Mouse (Mus musculus): ENCODE measurements around the gene Thsd4. TPM values are rescaled to one million over a fixed set of nuclear protein-coding genes. Genes with fewer than 3 reads are reported as not detected.

The Thsd4 gene
- polyA plus RNA-seq, 1 experiment, result 1.9 TPM

- H3K9me3 ChIP-seq (replicated peaks; ENCODE audit: control insufficient read depth, insufficient read depth, low read length, poor library complexity, severe bottlenecking), result no peaks in the 10 kb centered on the region
- TF ChIP-seq POLR2A (IDR thresholded peaks at IDR 0.05; ENCODE audit: insufficient read depth, low read length) (no peak), EP300 (IDR thresholded peaks at IDR 0.05; ENCODE audit: insufficient read depth, low read depth, low read length) (no peak), CTCF (IDR thresholded peaks at IDR 0.05; ENCODE audit: low read depth, low read length) (no peak)
- no peaks in the 10 kb centered on the region for H3K4me1 ChIP-seq (ENCODE audit: control insufficient read depth, insufficient read depth, low read length)
- no peaks in the 10 kb centered on the region for H3K36me3 ChIP-seq (ENCODE audit: control insufficient read depth, insufficient read depth, low read length, poor library complexity, severe bottlenecking)
- no peak overlapping the region for H3K4me3 ChIP-seq (ENCODE audit: low read depth, low read length)
- H3K27ac ChIP-seq (ENCODE audit: insufficient read depth, low read length), result no peak overlapping the region
- no peak overlapping the region for H3K9ac ChIP-seq (ENCODE audit: low read depth, poor library complexity, severe bottlenecking)
- H3K27me3 ChIP-seq (ENCODE audit: control insufficient read depth, insufficient read depth, low read length, poor library complexity, severe bottlenecking), result no peaks in the 10 kb centered on the region
These were observed 121.8 kb downstream of the Thsd4 start for GRCm38 (mm10) chr9:60400001-60400400.

- Histone ChIP-seq H3K4me3 (ENCODE audit: low read depth, low read length) (no peak overlapping the region), H3K27me3 (ENCODE audit: control insufficient read depth, insufficient read depth, low read length, poor library complexity, severe bottlenecking) (no peaks in the 10 kb centered on the region), H3K27ac (ENCODE audit: insufficient read depth, low read length) (no peak overlapping the region), H3K9me3 (replicated peaks; ENCODE audit: control insufficient read depth, insufficient read depth, low read length, poor library complexity, severe bottlenecking) (no peaks in the 10 kb centered on the region), H3K4me1 (ENCODE audit: control insufficient read depth, insufficient read depth, low read length) (no peaks in the 10 kb centered on the region), H3K36me3 (ENCODE audit: control insufficient read depth, insufficient read depth, low read length, poor library complexity, severe bottlenecking) (no peaks in the 10 kb centered on the region), H3K9ac (ENCODE audit: low read depth, poor library complexity, severe bottlenecking) (no peak overlapping the region)
- TF ChIP-seq EP300 (IDR thresholded peaks at IDR 0.05; ENCODE audit: insufficient read depth, low read depth, low read length) (no peak), POLR2A (IDR thresholded peaks at IDR 0.05; ENCODE audit: insufficient read depth, low read length) (no peak), CTCF (IDR thresholded peaks at IDR 0.05; ENCODE audit: low read depth, low read length) (no peak)
These were observed 123.8 kb downstream of the Thsd4 start for GRCm38 (mm10) chr9:60398073-60398472.

- H3K9ac ChIP-seq (ENCODE audit: low read depth, poor library complexity, severe bottlenecking), result no peak overlapping the region
- no peak overlapping the region for H3K27ac ChIP-seq (ENCODE audit: insufficient read depth, low read length)
- H3K4me3 ChIP-seq (ENCODE audit: low read depth, low read length), result no peak overlapping the region
- no peaks in the 10 kb centered on the region for H3K27me3 ChIP-seq (ENCODE audit: control insufficient read depth, insufficient read depth, low read length, poor library complexity, severe bottlenecking)
- no peak for TF ChIP-seq CTCF (IDR thresholded peaks at IDR 0.05; ENCODE audit: low read depth, low read length)
- TF ChIP-seq POLR2A (IDR thresholded peaks at IDR 0.05; ENCODE audit: insufficient read depth, low read length), result no peak
- no peak for TF ChIP-seq EP300 (IDR thresholded peaks at IDR 0.05; ENCODE audit: insufficient read depth, low read depth, low read length)
- no peaks in the 10 kb centered on the region for H3K36me3 ChIP-seq (ENCODE audit: control insufficient read depth, insufficient read depth, low read length, poor library complexity, severe bottlenecking)
- no peaks in the 10 kb centered on the region for H3K4me1 ChIP-seq (ENCODE audit: control insufficient read depth, insufficient read depth, low read length)
- no peaks in the 10 kb centered on the region for H3K9me3 ChIP-seq (replicated peaks; ENCODE audit: control insufficient read depth, insufficient read depth, low read length, poor library complexity, severe bottlenecking)
These were observed 125.8 kb downstream of the Thsd4 start for GRCm38 (mm10) chr9:60396096-60396495.

- Histone ChIP-seq H3K27me3 (ENCODE audit: control insufficient read depth, insufficient read depth, low read length, poor library complexity, severe bottlenecking) (no peaks in the 10 kb centered on the region), H3K4me1 (ENCODE audit: control insufficient read depth, insufficient read depth, low read length) (no peaks in the 10 kb centered on the region), H3K27ac (ENCODE audit: insufficient read depth, low read length) (no peak overlapping the region), H3K36me3 (ENCODE audit: control insufficient read depth, insufficient read depth, low read length, poor library complexity, severe bottlenecking) (no peaks in the 10 kb centered on the region), H3K9ac (ENCODE audit: low read depth, poor library complexity, severe bottlenecking) (no peak overlapping the region), H3K4me3 (ENCODE audit: low read depth, low read length) (no peak overlapping the region), H3K9me3 (replicated peaks; ENCODE audit: control insufficient read depth, insufficient read depth, low read length, poor library complexity, severe bottlenecking) (no peaks in the 10 kb centered on the region)
- TF ChIP-seq EP300 (IDR thresholded peaks at IDR 0.05; ENCODE audit: insufficient read depth, low read depth, low read length) (no peak), CTCF (IDR thresholded peaks at IDR 0.05; ENCODE audit: low read depth, low read length) (no peak), POLR2A (IDR thresholded peaks at IDR 0.05; ENCODE audit: insufficient read depth, low read length) (no peak)
These were observed 128.9 kb downstream of the Thsd4 start for GRCm38 (mm10) chr9:60392916-60393315.

GRCm38 (mm10) chr9:60384751-60385150 is 137.1 kb downstream of the Thsd4 start:
- H3K36me3 ChIP-seq (ENCODE audit: control insufficient read depth, insufficient read depth, low read length, poor library complexity, severe bottlenecking), result no peaks in the 10 kb centered on the region
- TF ChIP-seq POLR2A (IDR thresholded peaks at IDR 0.05; ENCODE audit: insufficient read depth, low read length) (no peak), EP300 (IDR thresholded peaks at IDR 0.05; ENCODE audit: insufficient read depth, low read depth, low read length) (no peak), CTCF (IDR thresholded peaks at IDR 0.05; ENCODE audit: low read depth, low read length) (no peak)
- no peaks in the 10 kb centered on the region for H3K27me3 ChIP-seq (ENCODE audit: control insufficient read depth, insufficient read depth, low read length, poor library complexity, severe bottlenecking)
- no peaks in the 10 kb centered on the region for H3K9me3 ChIP-seq (replicated peaks; ENCODE audit: control insufficient read depth, insufficient read depth, low read length, poor library complexity, severe bottlenecking)
- H3K27ac ChIP-seq (ENCODE audit: insufficient read depth, low read length), result no peak overlapping the region
- H3K9ac ChIP-seq (ENCODE audit: low read depth, poor library complexity, severe bottlenecking), result no peak overlapping the region
- H3K4me1 ChIP-seq (ENCODE audit: control insufficient read depth, insufficient read depth, low read length), result no peaks in the 10 kb centered on the region
- H3K4me3 ChIP-seq (ENCODE audit: low read depth, low read length), result no peak overlapping the region

GRCm38 (mm10) chr9:60382941-60383340 is 138.9 kb downstream of the Thsd4 start:
- no peaks in the 10 kb centered on the region for H3K36me3 ChIP-seq (ENCODE audit: control insufficient read depth, insufficient read depth, low read length, poor library complexity, severe bottlenecking)
- H3K27ac ChIP-seq (ENCODE audit: insufficient read depth, low read length), result no peak overlapping the region
- no peak for TF ChIP-seq POLR2A (IDR thresholded peaks at IDR 0.05; ENCODE audit: insufficient read depth, low read length)
- TF ChIP-seq EP300 (IDR thresholded peaks at IDR 0.05; ENCODE audit: insufficient read depth, low read depth, low read length), result no peak
- TF ChIP-seq CTCF (IDR thresholded peaks at IDR 0.05; ENCODE audit: low read depth, low read length), result no peak
- H3K4me3 ChIP-seq (ENCODE audit: low read depth, low read length), result no peak overlapping the region
- no peaks in the 10 kb centered on the region for H3K4me1 ChIP-seq (ENCODE audit: control insufficient read depth, insufficient read depth, low read length)
- no peaks in the 10 kb centered on the region for H3K27me3 ChIP-seq (ENCODE audit: control insufficient read depth, insufficient read depth, low read length, poor library complexity, severe bottlenecking)
- H3K9ac ChIP-seq (ENCODE audit: low read depth, poor library complexity, severe bottlenecking), result no peak overlapping the region
- no peaks in the 10 kb centered on the region for H3K9me3 ChIP-seq (replicated peaks; ENCODE audit: control insufficient read depth, insufficient read depth, low read length, poor library complexity, severe bottlenecking)
